Mouse (Mus musculus) cerebellum, postnatal 14 days (tissue): ENCODE data around the gene Rbpjl.

Experiments used
- DNase-seq, 2 experiments: peaks; one replicate each; pipeline ENCODE4 v3.0.0; 2021; ENCODE audit warnings: mixed read lengths in 2 of 2

The Rbpjl gene

GRCm38 (mm10) chr2:164448921-164449320 is 46.0 kb downstream of the Rbpjl start:
- no peak for DNase-seq

GRCm38 (mm10) chr2:164449341-164450042 is 46.6 kb downstream of the Rbpjl start:
- DNase-seq: no peak

GRCm38 (mm10) chr2:164452000-164452676 is 49.2 kb downstream of the Rbpjl start:
- no peak for DNase-seq

GRCm38 (mm10) chr2:164453047-164453757 is 50.3 kb downstream of the Rbpjl start:
- DNase-seq: no peak

GRCm38 (mm10) chr2:164453887-164454500 is 51.1 kb downstream of the Rbpjl start:
- no peak for DNase-seq

- no peak for DNase-seq
Observed at GRCm38 (mm10) chr2:164454846-164455245, 51.9 kb downstream of the Rbpjl start.

GRCm38 (mm10) chr2:164455421-164456190 is 52.7 kb downstream of the Rbpjl start:
- DNase-seq: no peak

GRCm38 (mm10) chr2:164456413-164456812 is 53.5 kb downstream of the Rbpjl start:
- DNase-seq: no peak

- DNase-seq: no peak
Observed at GRCm38 (mm10) chr2:164456864-164457300, 53.9 kb downstream of the Rbpjl start, which contains the start of gene Sys1. Gene Sys1, plus strand, starts transcription at chr2:164456964.

- DNase-seq: no peak
Observed at GRCm38 (mm10) chr2:164457942-164458341, 55.0 kb downstream of the Rbpjl start.

GRCm38 (mm10) chr2:164458535-164458934 is 55.6 kb downstream of the Rbpjl start:
- no peak for DNase-seq

- DNase-seq: peak; percentile 97
Observed at GRCm38 (mm10) chr2:164460745-164461551, 58.0 kb downstream of the Rbpjl start, which contains the start of gene Gm20458. Gene Gm20458, plus strand, starts transcription at chr2:164460967.
